Mouse (Mus musculus) forelimb bud, embryonic 11.5 days (tissue): Measurements from ENCODE around the gene Tram1l1.
A peak's percentile ranks its signal among the peaks of the same experiment; 100 is the strongest.
"Not testable (repeated sequence)": the region's sequence is repeated elsewhere in the genome, so short reads cannot be mapped to it uniquely, and the experiment has no call there.

Source experiments
- DNase-seq: peaks from one replicate; pipeline ENCODE4 v3.0.0-alpha.2; 2012; ENCODE audit warnings: low read depth, low spot score

Gene Tram1l1

GRCm38 (mm10) chr3:124320821-124321576 is at the start of gene Tram1l1:
Gene Tram1l1 (plus strand): TSS chr3:124320855.
- DNase-seq = peak; percentile 83

GRCm38 (mm10) chr3:124271229-124271628 is 49.4 kb upstream of the Tram1l1 start:
- no peak for DNase-seq

GRCm38 (mm10) chr3:124271668-124272067 is 49.0 kb upstream of the Tram1l1 start:
- no peak for DNase-seq

- no peak for DNase-seq
These were observed 48.1 kb upstream of the Tram1l1 start for GRCm38 (mm10) chr3:124272465-124273089.

GRCm38 (mm10) chr3:124274928-124275609 is 45.6 kb upstream of the Tram1l1 start:
- DNase-seq = peak; percentile 56

GRCm38 (mm10) chr3:124288936-124289335 is 31.7 kb upstream of the Tram1l1 start:
- DNase-seq = not testable (repeated sequence)

- no peak for DNase-seq
These were observed 1.4 kb upstream of the Tram1l1 start for GRCm38 (mm10) chr3:124319254-124319653.

GRCm38 (mm10) chr3:124320398-124320797 is 257 bp upstream of the Tram1l1 start:
- no peak for DNase-seq

- DNase-seq = no peak
These were observed 25.8 kb downstream of the Tram1l1 start for GRCm38 (mm10) chr3:124346445-124346844.

GRCm38 (mm10) chr3:124357533-124357932 is 36.9 kb downstream of the Tram1l1 start:
- no peak for DNase-seq

- DNase-seq = no peak
These were observed 51.4 kb downstream of the Tram1l1 start for GRCm38 (mm10) chr3:124372031-124372430.
